Mouse (Mus musculus) gastrocnemius, postnatal 4 days (tissue): ENCODE results near the gene Fgfr1op2. TPM values are rescaled to one million over a fixed set of nuclear protein-coding genes. Genes with fewer than 3 reads are reported as not detected.
A peak's percentile ranks its signal among the peaks of the same experiment; 100 is the strongest.

Experiments used
- DNase-seq, 2 experiments: peaks; one replicate each; pipeline ENCODE4 v3.0.0; 2021 to 2022; ENCODE audit warnings: low spot score in 2 of 2, mixed read lengths in 2 of 2
- total RNA-seq, 2 experiments: library from RNA; stranded (reverse); gene quantifications; 2 replicates each; pipeline ENCODE4 v1.2.3; 2021

Gene Fgfr1op2
- total RNA-seq, 2 experiments from 2014 or later: 52.2 to 52.4 TPM

DNA sequence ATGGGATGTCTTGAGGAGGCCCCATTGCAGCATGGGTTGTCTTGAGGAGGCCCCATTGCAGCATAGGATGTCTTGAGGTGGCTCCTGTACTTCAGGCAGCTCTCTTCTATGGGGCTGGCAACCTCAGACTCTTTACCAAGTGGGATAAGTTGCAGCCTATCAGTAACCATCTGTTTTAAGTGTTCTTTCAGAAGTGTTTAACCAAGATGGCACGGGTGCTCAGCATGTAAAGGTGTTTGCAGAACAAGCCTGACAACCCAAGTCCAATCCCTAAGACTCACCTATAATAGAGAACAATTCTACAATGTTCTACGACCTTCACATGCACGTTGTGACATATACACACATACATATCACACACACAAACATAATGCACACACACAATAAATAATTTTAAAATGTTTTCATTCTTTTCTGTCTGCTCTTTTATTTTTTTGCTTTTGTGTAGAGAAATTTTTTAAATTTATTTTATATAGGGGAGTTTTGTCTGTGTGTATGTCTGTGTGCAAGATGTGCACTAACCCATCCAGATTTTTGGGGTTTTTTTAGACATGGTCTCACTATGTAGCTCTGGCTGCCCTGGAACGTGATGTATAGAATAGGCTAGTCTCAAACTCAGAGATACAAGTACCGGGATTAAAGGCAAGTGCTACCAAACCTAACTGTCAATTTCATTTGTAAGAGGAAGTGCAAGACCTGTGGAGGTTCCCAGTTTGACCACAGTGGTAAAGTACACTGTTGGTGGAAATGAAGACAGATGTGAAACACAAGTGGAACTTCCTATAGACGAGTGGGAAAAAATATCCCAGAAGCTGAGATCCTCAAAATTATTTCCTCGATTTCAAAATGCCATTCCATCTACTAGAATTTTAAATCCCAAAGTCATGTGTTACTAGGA, 63.3 kb downstream of the Fgfr1op2 start:
- no peak for DNase-seq

DNA sequence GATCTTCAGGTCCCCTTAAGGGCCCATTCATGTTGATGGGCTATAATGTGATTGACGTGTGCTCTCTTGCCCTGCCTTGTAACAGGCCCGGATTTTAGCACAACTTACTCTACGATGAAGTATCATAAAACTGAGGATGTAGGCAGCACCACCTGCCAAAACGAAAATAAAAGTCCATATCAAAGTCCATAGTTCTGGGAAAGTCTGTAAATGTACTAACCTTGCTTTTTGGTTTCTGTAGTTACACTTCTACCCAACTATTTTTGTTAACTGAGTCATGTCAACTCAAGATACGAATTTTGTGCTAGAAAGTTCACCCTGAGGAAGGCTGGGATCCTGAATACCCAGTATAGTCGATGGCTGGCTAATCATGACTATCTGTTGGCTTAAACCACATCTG, 64.0 kb downstream of the Fgfr1op2 start:
- no peak for DNase-seq

GRCm38 (mm10) chr6:146641621-146642210, 64.7 kb downstream of the Fgfr1op2 start:
- no peak for DNase-seq

DNA sequence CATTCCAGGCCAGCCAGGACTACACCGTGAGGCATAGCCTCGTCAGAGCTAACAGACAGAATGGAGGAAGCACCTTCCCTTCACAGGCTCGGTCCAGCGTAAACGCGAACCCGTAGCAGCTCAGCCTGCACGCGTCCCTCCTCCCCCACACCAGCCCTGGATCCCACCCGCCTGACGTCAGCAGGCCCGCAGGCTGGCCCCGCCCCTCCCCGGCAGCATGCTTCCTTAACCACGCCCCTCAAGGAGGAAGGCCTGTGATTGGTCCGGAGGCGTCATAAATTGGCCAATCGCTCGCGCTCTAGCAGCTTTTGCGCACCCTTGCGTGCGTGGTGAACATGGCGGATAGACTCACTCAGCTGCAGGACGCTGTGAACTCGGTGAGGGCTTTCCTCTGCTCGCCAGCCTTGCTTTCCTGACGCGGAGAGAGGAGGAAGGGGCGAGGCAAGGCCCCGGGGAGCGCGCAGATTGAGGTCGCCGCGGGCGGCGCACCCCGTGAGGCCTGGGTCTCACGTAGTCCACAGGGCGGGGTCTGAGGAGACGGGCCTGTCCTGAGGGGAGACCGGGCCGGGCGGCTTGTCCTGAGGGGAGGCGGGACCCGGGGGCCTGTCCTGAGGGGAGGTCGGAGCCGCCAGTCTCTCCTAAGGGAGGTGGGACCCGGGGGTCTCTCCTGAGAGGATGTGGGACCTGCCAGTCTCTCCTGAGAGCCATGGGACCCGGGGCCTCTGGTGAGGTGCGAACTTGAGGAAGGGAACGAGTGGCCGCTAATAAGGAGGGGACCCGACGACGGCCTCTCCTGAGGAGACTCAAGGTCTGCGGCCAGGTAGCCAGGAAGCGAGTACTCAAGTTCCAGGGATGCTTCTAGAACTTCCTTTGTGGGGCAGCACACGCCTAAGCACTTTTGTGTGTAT, 65.5 kb downstream of the Fgfr1op2 start, which contains the start of the genes Med21 and Tm7sf3:
Gene Med21 (plus strand): TSS at position 272 of the 908 bp plus-strand sequence.
Gene Tm7sf3 (minus strand): TSS at position 549 of the 908 bp plus-strand sequence.
- DNase-seq: peak; percentile 98 to 99

DNA sequence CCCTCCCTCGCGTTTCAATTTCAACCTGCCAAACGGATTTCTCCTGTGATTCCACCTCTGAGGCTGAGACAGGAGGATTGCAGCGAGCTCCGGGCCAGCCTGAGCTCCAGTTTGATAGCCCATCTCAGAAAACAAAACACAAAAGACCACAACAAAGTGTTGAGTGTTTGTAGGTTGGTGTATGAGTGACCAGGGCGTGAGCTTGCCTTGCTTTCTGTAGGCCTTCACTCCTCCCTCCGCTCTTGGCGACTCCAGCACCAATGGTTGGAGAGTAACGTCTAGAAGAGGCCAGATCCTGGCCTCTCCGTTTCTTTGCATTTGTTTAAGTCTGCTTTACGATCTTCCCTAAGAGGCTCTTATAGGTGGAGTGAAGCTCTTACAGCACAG, 66.2 kb downstream of the Fgfr1op2 start:
- DNase-seq: no peak

Other genes starting within 250 kb of the Fgfr1op2 start
- gene Itpr2, start 75.0 kb upstream of the Fgfr1op2 start, total RNA-seq: 10 to 100 TPM; 18.9 to 22.3 TPM
- gene Ints13, start 632 bp downstream of the Fgfr1op2 start, total RNA-seq: 10 to 100 TPM; 21.3 to 27.6 TPM
- 10 to 100 TPM; 50.4 to 53.9 TPM for gene Med21, start 65.3 kb downstream of the Fgfr1op2 start, total RNA-seq
- gene Tm7sf3, start 65.6 kb downstream of the Fgfr1op2 start, total RNA-seq: 10 to 100 TPM; 25.0 to 29.1 TPM
- gene Stk38l, start 147.8 kb downstream of the Fgfr1op2 start, total RNA-seq: 10 to 100 TPM; 10.7 to 11.9 TPM
- 1 to 10 TPM; 1.3 to 2.9 TPM for gene Arntl2, start 218.9 kb downstream of the Fgfr1op2 start, total RNA-seq